Mouse (Mus musculus) thymus, adult 2 months (tissue): ENCODE measurements at regions not wholly inside any gene's neighbourhood (a gene's known extent, or its start where the extent isn't known, plus 50 kb on each side); places are given as distances from the start of the nearest gene placed in this dataset.
"Not testable (repeated sequence)": the region's sequence is repeated elsewhere in the genome, so short reads cannot be mapped to it uniquely, and the experiment has no call there.

Experiments used
- DNase-seq: peaks from one replicate; pipeline ENCODE4 v3.0.0; 2021
- H3K27ac ChIP-seq: fragments of 200-500 bp; 2 replicates; pipeline ENCODE4 v1.5.1; 2012; ENCODE audit warnings: low read length, control low read depth; ENCODE audit not compliant: control insufficient read depth, insufficient read depth
- H3K27me3 ChIP-seq: fragments of 200-500 bp; 2 replicates; pipeline ENCODE4 v1.6.1; 2012; ENCODE audit warnings: mild to moderate bottlenecking, low read length, moderate library complexity, mixed read lengths; ENCODE audit not compliant: control insufficient read depth, insufficient read depth
- H3K36me3 ChIP-seq: fragments of 200-500 bp; 2 replicates; pipeline ENCODE4 v1.6.1; 2012; ENCODE audit warnings: mild to moderate bottlenecking, low read length, moderate library complexity; ENCODE audit not compliant: control insufficient read depth, insufficient read depth
- H3K4me1 ChIP-seq: fragments of 200-500 bp; replicated peaks from 2 replicates; pipeline ENCODE4 v1.6.1; 2012; ENCODE audit warnings: low read length; ENCODE audit not compliant: control insufficient read depth, insufficient read depth
- H3K4me3 ChIP-seq: fragments of 200-500 bp; 2 replicates; pipeline ENCODE4 v1.5.1; 2012; ENCODE audit warnings: mild to moderate bottlenecking, low read length, control low read depth, moderate library complexity; ENCODE audit not compliant: control insufficient read depth, insufficient read depth
- WGBS: fragments of 180-500 bp; shearing (Covaris S2); methylation state at CpG from one replicate; pipeline ENCODE4 v1.1.7; 2018; 5-methylcytosine and 5-hydroxymethylcytosine counted together

GRCm38 (mm10) chr8:71823655-71824622 is 57.9 kb upstream of the Zfp709 start:
- not testable (repeated sequence) for DNase-seq, H3K4me3 ChIP-seq, H3K27me3 ChIP-seq, H3K36me3 ChIP-seq, H3K4me1 ChIP-seq, H3K27ac ChIP-seq
- 75% methylated on average over 3 of the region's 3 CpGs for WGBS

GRCm38 (mm10) chr8:71822749-71823148 is 59.1 kb upstream of the Zfp709 start:
- not testable (repeated sequence) for H3K27ac ChIP-seq, H3K27me3 ChIP-seq, H3K4me3 ChIP-seq, H3K36me3 ChIP-seq, H3K4me1 ChIP-seq, DNase-seq
- WGBS: 77% methylated on average over 1 of the region's 1 CpGs

GRCm38 (mm10) chr8:71819936-71820335 is 61.9 kb upstream of the Zfp709 start:
- H3K36me3 ChIP-seq, H3K4me3 ChIP-seq, H3K27me3 ChIP-seq, H3K4me1 ChIP-seq, H3K27ac ChIP-seq, DNase-seq: not testable (repeated sequence)
- WGBS: 91% methylated on average over 8 of the region's 8 CpGs

GRCm38 (mm10) chr8:71819381-71819780 is 62.4 kb upstream of the Zfp709 start:
- H3K27ac ChIP-seq, DNase-seq, H3K27me3 ChIP-seq, H3K4me1 ChIP-seq, H3K4me3 ChIP-seq, H3K36me3 ChIP-seq: not testable (repeated sequence)
- 93% methylated on average over 9 of the region's 9 CpGs for WGBS

- not testable (repeated sequence) for H3K4me3 ChIP-seq, H3K36me3 ChIP-seq, H3K4me1 ChIP-seq, H3K27me3 ChIP-seq, DNase-seq, H3K27ac ChIP-seq
- 92% methylated on average over 20 of the region's 20 CpGs for WGBS
Observed at GRCm38 (mm10) chr8:71816272-71817034, 65.4 kb upstream of the Zfp709 start.

- H3K4me1 ChIP-seq, H3K27me3 ChIP-seq, H3K36me3 ChIP-seq, H3K27ac ChIP-seq, H3K4me3 ChIP-seq, DNase-seq: not testable (repeated sequence)
- 96% methylated on average over 5 of the region's 5 CpGs for WGBS
Observed at GRCm38 (mm10) chr8:71815813-71816212, 66.0 kb upstream of the Zfp709 start.

GRCm38 (mm10) chr8:71814740-71815514 is 66.9 kb upstream of the Zfp709 start:
- H3K36me3 ChIP-seq, H3K27me3 ChIP-seq, DNase-seq, H3K27ac ChIP-seq, H3K4me3 ChIP-seq, H3K4me1 ChIP-seq: not testable (repeated sequence)
- 95% methylated on average over 14 of the region's 14 CpGs for WGBS

GRCm38 (mm10) chr8:71813889-71814288 is 67.9 kb upstream of the Zfp709 start:
- H3K27me3 ChIP-seq, H3K36me3 ChIP-seq, H3K4me1 ChIP-seq, H3K4me3 ChIP-seq, DNase-seq, H3K27ac ChIP-seq: not testable (repeated sequence)
- WGBS: 78% methylated on average over 4 of the region's 4 CpGs

- not testable (repeated sequence) for H3K4me1 ChIP-seq, H3K27ac ChIP-seq, DNase-seq, H3K36me3 ChIP-seq, H3K27me3 ChIP-seq, H3K4me3 ChIP-seq
- 96% methylated on average over 8 of the region's 8 CpGs for WGBS
Observed at GRCm38 (mm10) chr8:71813239-71813638, 68.6 kb upstream of the Zfp709 start.

- 82% methylated on average over 3 of the region's 4 CpGs for WGBS
Observed at GRCm38 (mm10) chr8:71807788-71808187, 74.0 kb upstream of the Zfp709 start.

More at GRCm38 (mm10) chr8:71807788-71808187, 74.0 kb upstream of the Zfp709 start:
- H3K27me3 ChIP-seq, H3K4me3 ChIP-seq, H3K27ac ChIP-seq, DNase-seq, H3K4me1 ChIP-seq, H3K36me3 ChIP-seq: not testable (repeated sequence)
